Mouse (Mus musculus): ENCODE measurements around the gene Mtg1.
"Not testable (repeated sequence)": the region's sequence is repeated elsewhere in the genome, so short reads cannot be mapped to it uniquely, and the experiment has no call there.

Gene Mtg1

GRCm38 (mm10) chr7:140132184-140132583, 5.2 kb upstream of the Mtg1 start:
- not testable (repeated sequence) for DNase-seq

- not testable (repeated sequence) for DNase-seq
These were observed 3.3 kb upstream of the Mtg1 start for GRCm38 (mm10) chr7:140134033-140134432.

GRCm38 (mm10) chr7:140135106-140135770, 2.1 kb upstream of the Mtg1 start:
- no peak for DNase-seq

- no peak for DNase-seq
These were observed 602 bp downstream of the Mtg1 start for GRCm38 (mm10) chr7:140138021-140138310.

- peak; percentile 77 for DNase-seq
These were observed 4.0 kb downstream of the Mtg1 start for GRCm38 (mm10) chr7:140141350-140141749.

GRCm38 (mm10) chr7:140144550-140144949, 7.2 kb downstream of the Mtg1 start:
- DNase-seq, result no peak

GRCm38 (mm10) chr7:140153383-140153782, 16.0 kb downstream of the Mtg1 start:
- no peak for DNase-seq

- DNase-seq, result no peak
These were observed 16.5 kb downstream of the Mtg1 start for GRCm38 (mm10) chr7:140153829-140154217.

GRCm38 (mm10) chr7:140154218-140154927, 17.0 kb downstream of the Mtg1 start, which contains the start of gene Sprn:
Gene Sprn (minus strand): TSS chr7:140154877.
- no peak for DNase-seq

- DNase-seq, result no peak
These were observed 23.0 kb downstream of the Mtg1 start for GRCm38 (mm10) chr7:140160363-140160762.

- no peak for DNase-seq
These were observed 27.3 kb downstream of the Mtg1 start, which contains the start of gene Olfr522 for GRCm38 (mm10) chr7:140164664-140165063. Gene Olfr522 (minus strand): TSS chr7:140164764.

- no peak for DNase-seq
These were observed 30.6 kb downstream of the Mtg1 start for GRCm38 (mm10) chr7:140167950-140168349.

- no peak for DNase-seq
These were observed 32.0 kb downstream of the Mtg1 start for GRCm38 (mm10) chr7:140169386-140169785.

- DNase-seq, result no peak
These were observed 33.5 kb downstream of the Mtg1 start for GRCm38 (mm10) chr7:140170863-140171262.

- DNase-seq, result no peak
These were observed 35.6 kb downstream of the Mtg1 start, which contains the start of gene Olfr523 for GRCm38 (mm10) chr7:140172936-140173335. Gene Olfr523 (plus strand): TSS chr7:140173217.

- DNase-seq, result no peak
These were observed 41.8 kb downstream of the Mtg1 start for GRCm38 (mm10) chr7:140179176-140179575.

GRCm38 (mm10) chr7:140180692-140181091, 43.3 kb downstream of the Mtg1 start:
- no peak for DNase-seq

- DNase-seq, result no peak
These were observed 46.8 kb downstream of the Mtg1 start for GRCm38 (mm10) chr7:140184206-140184605.

GRCm38 (mm10) chr7:140186646-140187620, 49.6 kb downstream of the Mtg1 start:
- DNase-seq, result peak; percentile 66

GRCm38 (mm10) chr7:140187721-140188390, 50.5 kb downstream of the Mtg1 start:
- no peak for DNase-seq

GRCm38 (mm10) chr7:140188391-140189328, 51.3 kb downstream of the Mtg1 start:
- DNase-seq, result no peak

All from thymus, postnatal 14 days (tissue).